Mouse (Mus musculus) adrenal gland, postnatal 4 days (tissue): ENCODE results near the gene Limch1. TPM values are rescaled to one million over a fixed set of nuclear protein-coding genes. Genes with fewer than 3 reads are reported as not detected.

Source experiments
- DNase-seq, 2 experiments: peaks; one replicate each; pipeline ENCODE4 v3.0.0; 2021 to 2022; ENCODE audit warnings: low spot score in 2 of 2, mixed read lengths in 2 of 2
- long read RNA-seq, 2 experiments: library from polyadenylated mRNA; stranded (forward); transcript quantifications; one replicate each; pipeline ENCODE4 v2.0.0; 2021
- total RNA-seq, 2 experiments: library from RNA; stranded (reverse); gene quantifications; 2 replicates each; pipeline ENCODE4 v1.2.3; 2021

Limch1 gene
- total RNA-seq, result 100 to 1,000 TPM; 150 to 161 TPM
- long read RNA-seq, experiment 1, partial matches to known transcripts, result 0 of 5 reads
- long read RNA-seq, experiment 1, other reads (novel, unspliced or antisense), result 5 of 5 reads
- long read RNA-seq, experiment 2, full-length matches to known transcripts, result 10 of 37 reads
- long read RNA-seq, experiment 2, partial matches to known transcripts, result 9 of 37 reads
- long read RNA-seq, experiment 2, other reads (novel, unspliced or antisense), result 18 of 37 reads

DNA sequence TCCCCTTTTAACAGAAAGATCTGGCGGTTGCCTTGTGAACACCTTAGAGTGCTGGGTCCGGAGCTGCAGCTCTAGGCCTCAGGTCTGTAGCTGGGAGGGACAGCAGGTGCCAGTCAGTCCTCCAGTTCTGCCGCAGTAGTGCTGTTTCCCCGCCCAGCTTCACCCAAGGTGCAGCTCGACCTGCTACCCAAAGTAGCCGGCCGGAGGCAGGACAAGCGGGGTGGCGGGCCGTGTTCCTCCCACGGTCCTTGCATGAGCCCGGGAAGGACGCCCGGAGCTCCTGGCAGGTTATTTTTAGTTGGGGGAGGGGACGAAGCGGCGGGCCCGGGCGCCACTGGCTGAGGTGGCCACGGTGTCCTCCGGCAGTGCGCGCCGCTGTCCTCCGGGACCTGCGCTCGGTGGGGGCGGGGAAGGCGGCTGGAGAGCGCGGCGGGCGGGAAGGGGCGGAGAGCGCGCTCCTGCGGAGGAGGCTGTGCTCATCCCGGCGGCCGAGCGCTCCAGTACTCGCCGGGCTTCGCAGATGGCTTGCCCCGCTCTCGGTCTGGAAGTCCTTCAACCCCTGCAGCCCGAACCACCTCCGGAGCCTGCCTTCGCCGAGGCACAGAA lies at the start of gene Limch1:
Gene Limch1, plus strand, starts transcription at position 438 of the 606 bp plus-strand sequence.
- DNase-seq, result peak; percentile 47 to 58

DNA sequence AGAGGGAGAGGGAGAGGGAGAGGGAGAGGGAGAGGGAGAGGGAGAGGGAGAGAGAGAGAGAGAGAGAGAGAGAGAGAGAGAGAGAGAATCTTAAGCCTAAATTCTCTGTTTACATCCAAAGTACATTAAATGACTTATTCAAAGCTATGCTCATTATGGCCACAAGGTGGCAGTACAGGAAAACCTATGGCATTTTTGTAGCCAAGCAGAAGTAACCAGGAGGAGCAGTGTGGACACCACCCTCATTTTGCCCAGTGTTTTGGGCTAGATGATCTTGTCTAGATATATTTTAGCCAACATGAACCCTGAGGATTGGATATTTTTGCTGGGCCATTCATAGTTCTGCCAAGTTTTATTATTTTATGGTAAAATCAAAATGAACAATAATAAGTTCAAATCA lies 48.5 kb upstream of the Limch1 start:
- no peak for DNase-seq

DNA sequence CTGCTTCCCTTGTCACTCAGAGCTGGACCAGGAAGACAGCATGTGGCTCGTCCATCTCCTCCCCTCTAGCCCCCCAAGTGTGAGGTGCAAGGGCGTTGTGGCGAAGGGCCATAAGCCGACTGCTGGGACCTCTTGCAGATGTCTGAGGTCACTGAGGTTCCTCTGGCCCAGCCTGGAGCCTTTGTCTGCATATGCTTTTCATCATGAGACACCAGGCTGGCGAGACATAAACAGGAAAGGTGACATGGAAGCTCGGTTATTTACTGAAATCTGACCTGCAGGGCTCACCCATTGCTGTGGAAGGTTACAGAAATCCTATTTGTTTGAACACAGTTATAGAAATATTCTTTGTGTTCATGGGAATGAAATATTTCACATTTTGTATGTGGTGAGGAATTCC lies 45.7 kb upstream of the Limch1 start:
- no peak for DNase-seq

DNA sequence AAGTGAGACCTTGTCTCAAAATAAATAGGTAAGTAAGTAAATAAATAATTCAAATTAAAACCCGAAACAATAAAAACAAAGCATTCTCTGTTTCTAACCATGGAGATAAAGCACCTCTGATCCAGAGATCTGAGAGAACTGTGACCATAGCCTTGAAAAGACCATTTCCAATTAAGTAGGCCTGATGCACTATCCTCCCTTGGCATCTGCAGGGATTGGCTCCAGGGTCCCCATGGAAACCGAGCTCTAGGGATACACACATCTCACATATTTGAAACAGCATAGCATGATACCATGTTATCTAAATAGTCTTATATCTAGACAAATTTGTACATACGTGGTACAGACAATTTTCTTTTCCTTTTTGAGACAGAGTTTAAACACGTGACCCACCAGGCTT lies 43.7 kb upstream of the Limch1 start:
- no peak for DNase-seq

DNA sequence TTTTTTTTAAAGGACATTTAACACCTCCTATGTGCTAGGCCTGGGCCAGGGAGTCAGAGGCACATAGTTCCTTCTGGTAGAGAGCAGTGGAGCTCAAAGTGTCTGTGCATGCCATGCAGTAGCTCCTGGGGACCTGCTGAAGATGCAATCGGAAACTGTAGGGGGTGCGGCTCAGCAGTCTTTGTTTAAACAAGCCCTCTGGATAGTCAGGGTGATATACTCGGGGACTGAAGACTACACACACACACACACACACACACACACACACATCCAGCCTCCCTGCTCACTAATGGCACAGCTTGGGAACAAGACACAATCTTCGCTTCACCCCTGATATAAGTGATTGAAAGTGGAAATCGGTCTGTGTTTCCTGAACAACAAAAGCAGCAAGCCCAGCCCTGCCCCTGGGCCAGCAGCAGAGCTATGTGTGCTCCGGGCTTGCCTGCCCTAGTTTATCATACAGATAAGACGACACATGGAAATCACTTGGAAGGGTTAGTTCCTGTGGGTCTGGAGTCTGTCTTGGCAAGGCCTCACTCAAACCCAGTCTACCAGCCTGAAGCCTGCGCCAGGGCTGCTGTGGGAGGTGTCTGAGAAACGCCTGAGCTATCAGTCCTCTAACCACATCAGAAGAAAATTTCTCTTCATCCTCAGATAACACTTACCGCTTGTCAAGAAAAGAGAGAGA lies 42.2 kb upstream of the Limch1 start:
- no peak for DNase-seq

DNA sequence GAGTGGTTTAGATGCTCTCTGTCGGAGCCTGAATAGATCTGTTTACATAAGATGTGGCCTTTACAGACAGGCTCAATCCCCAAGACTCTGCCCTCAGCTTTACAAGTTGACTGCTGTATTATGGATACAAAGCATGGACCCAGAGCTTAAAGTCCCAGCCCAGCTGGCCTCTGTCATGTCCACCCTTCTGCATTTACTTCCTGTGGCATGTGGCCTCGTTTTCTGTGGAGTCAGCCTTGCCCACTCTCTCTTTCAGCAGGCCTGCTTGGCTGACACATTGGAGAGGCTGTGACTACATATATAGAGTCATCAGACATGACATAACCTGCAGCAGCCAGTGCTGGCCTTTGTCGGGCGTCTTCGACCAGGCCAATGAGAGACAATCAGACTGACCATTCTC lies 37.8 kb upstream of the Limch1 start:
- DNase-seq, result no peak

DNA sequence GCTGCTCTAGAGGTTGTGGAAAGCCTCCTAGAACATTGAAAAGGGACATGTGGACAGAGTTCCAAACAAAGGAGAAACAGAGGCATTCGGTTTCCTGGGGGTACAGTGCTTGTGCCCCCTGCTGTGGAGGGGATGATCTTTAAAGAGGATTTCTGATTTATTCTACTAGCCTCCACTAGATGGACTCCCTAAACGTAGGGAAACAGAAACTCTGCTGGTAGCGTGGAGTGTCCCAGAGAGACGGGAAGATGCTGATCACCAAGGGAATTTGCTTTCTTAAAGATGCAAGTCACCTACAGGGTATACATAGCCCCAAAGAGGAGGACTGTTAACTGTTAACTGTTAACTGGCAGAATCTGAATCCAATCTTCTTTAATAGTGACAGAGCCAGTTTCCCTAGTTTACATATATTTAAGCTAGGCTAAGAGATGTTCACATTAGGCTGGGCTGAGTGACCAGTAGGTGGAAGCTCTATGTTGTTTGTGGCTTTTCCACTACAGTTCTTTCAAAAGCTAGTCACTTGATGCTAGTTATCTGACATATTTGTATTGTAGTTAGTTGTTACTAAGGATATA lies 35.1 kb upstream of the Limch1 start:
- no peak for DNase-seq

DNA sequence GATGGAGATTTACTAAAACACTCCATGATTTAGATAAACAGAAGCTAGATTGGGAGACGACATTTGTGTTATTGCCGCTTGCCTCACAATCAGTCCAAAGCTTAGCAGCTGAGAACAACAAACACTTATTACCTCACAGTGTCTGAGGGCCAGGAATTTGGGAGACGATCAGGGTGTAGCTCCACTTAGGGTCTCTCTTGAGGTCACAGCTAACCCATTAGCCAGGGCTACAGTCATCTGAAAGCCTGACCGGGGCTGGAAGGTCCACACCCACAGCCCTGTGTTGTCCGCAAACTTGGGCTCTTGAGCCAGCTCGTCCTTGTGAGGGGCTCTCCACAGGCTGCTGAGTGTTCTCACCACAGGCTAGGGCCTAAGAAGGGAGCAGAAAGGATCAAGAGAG lies 32.8 kb upstream of the Limch1 start:
- no peak for DNase-seq

DNA sequence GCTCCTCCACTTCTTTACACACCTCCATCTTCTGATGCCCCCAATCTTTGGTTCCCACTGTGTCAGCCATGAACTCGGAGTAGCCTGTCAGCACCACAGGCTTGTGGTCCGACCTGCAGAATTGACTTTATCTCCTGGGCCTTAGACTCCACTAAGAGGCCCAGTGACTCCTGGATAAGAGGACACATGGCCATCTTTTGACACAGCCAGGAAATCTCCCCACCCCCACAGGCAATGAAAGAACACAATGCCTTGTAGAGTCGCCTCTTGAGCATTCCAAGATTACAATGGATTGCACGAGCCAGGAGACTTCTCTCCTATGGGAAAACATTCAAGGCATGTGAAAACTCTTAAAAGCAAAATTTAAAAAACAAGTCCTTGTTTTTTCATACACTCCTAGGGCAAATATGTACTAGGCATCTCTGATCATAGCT lies 30.1 kb upstream of the Limch1 start:
- no peak for DNase-seq

DNA sequence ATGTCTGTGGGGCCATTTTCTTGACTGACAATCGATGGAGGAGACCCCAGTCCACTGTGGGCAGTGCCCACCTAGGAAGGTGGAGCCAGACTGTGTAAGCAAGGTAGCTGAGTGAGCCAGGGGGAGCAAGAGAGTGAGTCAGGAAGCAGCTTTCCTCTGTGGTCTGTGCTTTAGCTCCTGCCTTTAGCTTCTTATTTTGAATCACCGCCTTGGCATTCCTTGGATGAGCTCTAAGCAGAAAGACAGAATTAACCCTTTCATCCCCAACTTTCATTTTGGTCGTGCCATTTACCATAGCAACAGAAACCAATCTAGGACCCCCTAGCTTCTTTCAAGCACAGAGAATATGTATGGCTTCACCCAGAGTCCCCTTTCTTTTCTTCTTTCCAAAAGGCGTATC lies 27.7 kb upstream of the Limch1 start:
- DNase-seq, result no peak

DNA sequence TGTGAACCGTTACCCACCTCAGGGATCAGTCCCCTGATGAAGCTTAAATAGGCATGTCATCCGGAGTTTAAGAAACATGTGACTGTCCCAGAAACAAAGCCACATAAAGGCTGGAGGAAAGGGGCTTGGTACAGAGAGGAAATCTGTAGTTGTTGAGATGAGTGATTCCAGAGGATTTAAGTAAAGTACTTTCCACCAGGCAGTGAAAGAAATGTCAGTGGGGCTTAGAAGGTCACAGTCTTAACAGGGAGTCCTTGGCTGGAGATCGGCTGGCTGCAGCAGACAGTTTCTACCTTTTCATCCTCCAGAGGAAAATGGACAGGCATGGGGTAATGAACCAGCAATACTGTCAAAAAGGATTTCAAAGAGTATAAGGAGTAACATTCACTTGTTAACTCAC lies 27.2 kb upstream of the Limch1 start:
- no peak for DNase-seq

DNA sequence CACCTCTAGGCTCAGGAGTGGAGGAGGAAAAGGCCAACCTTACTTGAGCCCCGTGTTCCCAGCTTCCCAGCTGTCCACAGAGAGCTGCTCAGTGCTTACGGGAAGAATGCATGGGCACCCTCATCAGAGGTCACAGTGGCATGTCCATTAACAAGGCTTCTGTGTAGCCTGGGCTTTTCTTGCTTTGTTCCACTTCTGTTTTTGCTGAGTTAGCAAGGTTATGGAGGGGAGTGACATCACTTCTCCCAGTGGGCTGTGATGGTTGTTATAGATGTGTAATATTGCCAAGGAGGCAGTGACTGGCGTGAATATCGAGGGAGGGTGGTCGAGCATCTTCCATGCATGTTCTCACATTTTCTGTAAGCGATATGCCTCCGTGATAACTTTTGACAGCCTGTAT lies 26.7 kb upstream of the Limch1 start:
- DNase-seq, result no peak

DNA sequence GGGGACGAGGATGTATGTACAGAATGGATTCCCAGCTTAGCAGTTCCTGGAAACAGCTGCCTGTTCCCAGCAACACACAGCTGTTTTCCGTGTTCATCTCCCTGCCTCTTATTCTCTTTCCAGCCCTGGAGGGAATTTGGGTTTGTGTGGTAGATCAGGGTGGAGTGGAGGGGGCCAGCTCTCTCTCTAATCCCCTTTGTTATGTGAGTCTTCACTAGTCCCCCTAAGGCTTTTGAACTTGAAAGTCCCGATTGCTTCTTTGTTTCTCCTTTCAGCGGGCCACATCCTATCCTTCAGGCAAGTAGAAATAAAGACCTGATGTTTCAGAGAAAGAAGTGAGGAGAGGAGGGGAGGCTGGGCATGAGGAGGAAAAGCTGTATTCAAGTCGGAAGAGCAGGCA lies 24.7 kb upstream of the Limch1 start:
- no peak for DNase-seq

DNA sequence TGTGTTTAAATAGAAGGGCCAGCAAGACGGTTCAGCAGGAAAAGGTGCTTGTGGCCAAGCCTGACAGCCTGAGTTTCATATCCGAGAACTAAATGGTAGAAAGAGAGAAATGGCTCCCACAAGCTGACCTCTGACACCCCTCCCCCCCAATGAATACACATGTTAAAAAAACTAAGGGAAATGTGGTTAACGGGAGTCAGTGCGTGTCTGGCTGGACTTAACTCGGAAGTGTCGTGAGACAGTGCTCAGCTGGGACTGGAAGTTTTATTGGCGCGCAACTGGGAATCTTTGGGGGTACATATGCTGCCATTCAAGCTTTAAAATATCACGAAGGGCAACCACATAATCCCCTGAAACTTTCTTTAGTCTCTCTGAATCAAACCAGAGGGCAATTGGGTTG lies 23.0 kb upstream of the Limch1 start:
- DNase-seq, result no peak

DNA sequence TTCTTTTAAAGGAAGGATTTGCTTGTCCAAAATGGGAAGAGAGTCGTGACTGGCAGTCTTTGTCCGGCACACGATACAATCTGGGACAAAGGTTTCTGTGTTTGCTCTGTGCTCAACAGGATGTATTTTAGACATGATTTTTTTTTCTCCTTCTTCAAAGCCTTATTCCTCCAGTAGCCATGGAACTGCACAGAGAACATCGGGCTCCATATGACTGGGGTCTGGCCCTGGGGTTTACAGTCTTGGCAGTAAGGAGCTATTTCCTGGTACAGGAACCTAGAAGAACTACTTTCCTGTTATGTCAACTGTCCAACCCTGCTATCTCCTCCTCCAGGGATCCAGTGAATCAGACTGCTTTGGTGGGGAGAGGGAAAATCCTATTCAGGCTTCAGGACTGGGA lies 22.6 kb upstream of the Limch1 start:
- DNase-seq, result no peak

DNA sequence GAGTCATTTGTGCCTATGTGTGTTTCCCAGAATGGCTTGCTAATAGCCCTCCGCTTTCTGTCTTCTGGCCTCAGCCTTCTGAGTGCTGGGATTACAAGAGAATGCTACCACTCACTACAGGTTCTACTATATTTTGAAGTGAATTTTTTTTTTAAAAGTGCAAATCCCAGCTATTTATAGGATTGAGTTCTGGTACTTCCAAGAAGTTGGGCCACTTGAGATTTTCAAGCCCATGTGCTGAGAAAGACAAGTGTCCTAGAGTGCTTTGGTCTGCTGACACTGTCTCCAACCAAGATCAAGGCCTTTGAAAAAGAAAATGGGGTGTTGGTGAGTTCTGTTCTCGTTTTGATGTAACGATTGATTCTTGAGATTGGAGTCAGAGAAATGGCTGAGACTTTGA lies 22.0 kb upstream of the Limch1 start:
- DNase-seq, result no peak

DNA sequence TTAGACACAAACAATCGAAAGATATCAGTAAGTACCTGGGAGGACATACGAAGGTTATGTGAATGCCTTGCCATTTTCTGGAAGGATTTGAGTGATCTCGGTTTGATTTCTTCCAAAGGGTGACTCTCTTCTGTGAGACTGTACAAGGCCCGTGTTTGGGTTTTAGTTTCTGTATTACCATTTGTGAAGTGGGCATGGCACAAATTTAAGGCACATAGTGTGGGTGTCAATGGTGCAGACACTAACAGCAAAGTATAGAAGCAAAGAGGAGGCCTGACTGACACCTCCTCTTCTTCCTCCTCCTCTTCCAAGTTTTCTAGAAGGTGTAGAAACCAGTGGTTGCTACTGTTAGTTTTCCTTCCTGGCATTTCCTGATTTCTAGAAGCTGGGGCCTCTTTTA lies 16.3 kb upstream of the Limch1 start:
- DNase-seq, result no peak

DNA sequence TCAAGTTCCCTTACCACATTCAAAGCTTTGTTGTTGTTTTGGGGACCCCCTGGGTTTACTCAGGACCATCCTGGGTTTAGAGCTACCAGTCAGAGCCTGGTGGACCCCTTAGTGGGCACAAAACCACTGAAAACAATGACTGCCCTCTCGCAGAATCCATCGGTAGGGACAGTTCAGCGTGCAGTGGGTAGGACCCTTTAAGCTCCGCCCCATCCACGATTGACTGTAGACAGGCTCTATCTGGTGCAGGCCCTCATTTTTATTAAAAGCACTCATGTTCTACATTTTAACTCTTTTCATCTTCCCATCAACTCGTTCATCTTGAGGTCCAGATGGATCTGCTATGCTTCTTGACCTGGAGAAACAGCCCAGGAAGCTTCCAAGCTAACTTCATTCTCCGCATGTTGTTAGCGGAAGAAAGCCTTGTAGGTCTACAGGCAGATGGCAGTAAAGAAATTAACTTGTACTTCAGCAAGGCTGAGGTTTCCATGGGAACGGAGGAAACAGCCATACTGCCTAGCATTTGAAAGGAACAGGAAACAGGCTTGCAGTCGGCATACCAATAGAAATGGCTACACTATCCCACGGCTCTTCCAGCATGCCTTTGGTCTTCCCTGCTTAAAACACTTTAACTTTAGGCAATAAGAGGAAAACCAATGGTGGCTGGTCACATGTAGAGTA lies 14.9 kb upstream of the Limch1 start:
- DNase-seq, result no peak

DNA sequence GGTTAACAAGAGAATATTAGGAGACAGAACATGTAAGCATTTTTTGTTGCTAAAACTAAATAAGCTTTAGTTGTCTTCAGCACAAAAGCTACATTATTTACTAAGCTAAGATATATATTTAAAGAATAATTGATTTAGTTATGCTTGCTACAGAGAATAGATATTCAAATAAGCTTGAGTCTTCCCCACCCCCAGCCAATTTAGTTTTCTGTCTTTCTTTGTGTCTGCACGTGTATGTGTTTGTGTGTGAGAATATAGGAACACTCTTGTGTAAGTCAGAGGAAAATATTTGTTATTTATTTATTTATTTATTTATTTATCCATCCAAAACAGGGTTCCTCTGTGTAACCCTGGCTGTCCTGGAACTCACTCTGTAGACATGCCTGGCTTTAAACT lies 14.3 kb upstream of the Limch1 start:
- no peak for DNase-seq

DNA sequence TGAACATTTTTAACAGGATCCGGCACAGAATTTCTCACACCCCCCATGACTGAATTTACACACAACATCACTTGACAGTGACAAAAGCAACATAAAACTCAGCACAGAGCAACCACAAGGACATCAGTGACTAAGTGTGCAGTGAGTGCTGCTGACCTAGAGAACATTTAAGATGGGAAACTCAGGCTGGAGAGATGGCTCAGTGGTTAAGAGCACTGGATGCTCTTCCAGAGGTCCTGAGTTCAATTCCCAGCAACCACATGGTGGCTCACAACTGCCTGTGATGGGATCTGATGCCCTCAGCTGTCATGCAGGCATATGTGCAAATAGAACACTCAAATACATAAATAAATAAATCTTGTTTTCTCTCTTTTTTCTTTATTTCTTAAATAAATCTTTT lies 12.1 kb upstream of the Limch1 start:
- no peak for DNase-seq

DNA sequence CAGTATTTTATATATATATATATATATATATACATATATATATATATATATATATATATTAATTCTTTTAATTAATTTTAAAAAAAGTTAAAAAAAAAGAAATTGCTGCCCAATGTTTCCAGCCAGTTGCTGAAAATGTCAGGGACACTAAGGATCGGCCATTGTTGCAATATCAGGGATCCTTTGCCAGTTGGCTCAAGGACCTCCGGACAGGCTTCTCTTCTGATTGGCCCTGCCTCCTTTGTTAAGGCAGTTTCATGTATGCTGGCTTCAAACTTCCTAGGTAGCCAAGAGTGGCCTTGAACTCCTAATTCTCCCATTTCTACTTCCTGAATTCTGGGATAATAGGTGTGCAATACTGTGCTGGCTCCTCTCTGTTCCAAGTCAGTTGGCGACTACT lies 6.3 kb upstream of the Limch1 start:
- no peak for DNase-seq
